ENCODE assay signal across 21 mouse cellular contexts in genomic region chr8:108908540-108908939, GRCm38 (mm10).
DNase-seq lines count a peak whose midpoint lies in the region; ATAC-seq and TF ChIP-seq lines count a peak whose summit lies in the region.
"Had no signal": no experiment of that assay in that cellular context is flagged by ENCODE, and none has a peak within 500 bp of the region (broad histone marks: within the 10 kb centered on the region; RNA-seq: fewer than 3 reads in every experiment).

No protein-coding gene starts in this region.

- WGBS in forebrain, embryonic 16.5 days = 37% methylated on average over 16 of the region's 16 CpGs
- WGBS in hindbrain, embryonic 15.5 days = 37% methylated on average over 16 of the region's 16 CpGs
- 8% methylated on average over 16 of the region's 16 CpGs for WGBS in midbrain, embryonic 14.5 days
- 88% methylated on average over 16 of the region's 16 CpGs for WGBS in limb, embryonic 10.5 days
- WGBS in kidney, embryonic 16.5 days = 89% methylated on average over 16 of the region's 16 CpGs

- no peaks in the 10 kb centered on the region for H3K27me3 ChIP-seq in forebrain, embryonic 16.5 days (replicated peaks; ENCODE audit: control insufficient read depth, insufficient read depth, low read length)
- H3K27me3 ChIP-seq in hindbrain, embryonic 15.5 days = no peaks in the 10 kb centered on the region
- H3K27me3 ChIP-seq in midbrain, embryonic 14.5 days (ENCODE audit: control insufficient read depth, insufficient read depth, low read length) = no peaks in the 10 kb centered on the region
- no peaks in the 10 kb centered on the region for H3K27me3 ChIP-seq in limb, embryonic 10.5 days (ENCODE audit: low read depth, poor library complexity, severe bottlenecking)
- no peaks in the 10 kb centered on the region for H3K27me3 ChIP-seq in kidney, embryonic 16.5 days (ENCODE audit: insufficient read depth, low read length)
- H3K27me3 ChIP-seq: heart, embryonic 15.5 days had no signal

- no peak overlapping the region for H3K4me3 ChIP-seq in forebrain, embryonic 16.5 days (replicated peaks; ENCODE audit: low read length)
- no peak overlapping the region for H3K4me3 ChIP-seq in hindbrain, embryonic 15.5 days
- no peak overlapping the region for H3K4me3 ChIP-seq in midbrain, embryonic 14.5 days (replicated peaks; ENCODE audit: low read depth, low read length)
- H3K4me3 ChIP-seq in limb, embryonic 10.5 days = no peak overlapping the region
- H3K4me3 ChIP-seq in kidney, embryonic 16.5 days (ENCODE audit: low read length) = no peak overlapping the region
- H3K4me3 ChIP-seq: heart, embryonic 15.5 days; megakaryocyte, embryonic 14.5 days; myocyte had no signal

- H3K27ac ChIP-seq in forebrain, embryonic 16.5 days (ENCODE audit: low read length) = peak overlapping the region; percentile 74
- peak overlapping the region; percentile 76 for H3K27ac ChIP-seq in hindbrain, embryonic 15.5 days (replicated peaks)
- H3K27ac ChIP-seq in midbrain, embryonic 14.5 days (replicated peaks; ENCODE audit: low read depth, low read length) = peak overlapping the region; percentile 91
- H3K27ac ChIP-seq in limb, embryonic 10.5 days = no peak overlapping the region
- no peak overlapping the region for H3K27ac ChIP-seq in kidney, embryonic 16.5 days (ENCODE audit: low read length)
- H3K27ac ChIP-seq: heart, embryonic 15.5 days had no signal

- DNase-seq in brain, embryonic 14.5 days (ENCODE audit: low read depth) = peak; percentile 75
- peak; percentile 69 for DNase-seq in midbrain, embryonic 14.5 days
- DNase-seq in limb, embryonic 10.5 days (ENCODE audit: low spot score) = no peak
- DNase-seq in left cerebral cortex, postnatal 25 days (ENCODE audit: low spot score in 2 of 2) = no peak
- no peak for DNase-seq in spleen, postnatal 14 days (ENCODE audit: low spot score in 2 of 2)
- DNase-seq: adrenal gland, postnatal 36 days; cerebellum, adult 2 months; heart, adult 18-20 months; kidney, adult 11 months; kidney, postnatal 10 days; left cerebral cortex, postnatal 4 days; lung, adult 18-20 months; right cerebral cortex, postnatal 4 days; thymus, postnatal 25 days had no signal

- H3K9me3 ChIP-seq in forebrain, embryonic 16.5 days (ENCODE audit: control insufficient read depth, low read length) = no peaks in the 10 kb centered on the region
- no peaks in the 10 kb centered on the region for H3K9me3 ChIP-seq in hindbrain, embryonic 15.5 days
- H3K9me3 ChIP-seq in midbrain, embryonic 14.5 days (ENCODE audit: control insufficient read depth, low read length) = no peaks in the 10 kb centered on the region
- no peaks in the 10 kb centered on the region for H3K9me3 ChIP-seq in limb, embryonic 10.5 days (replicated peaks)
- H3K9me3 ChIP-seq in kidney, embryonic 16.5 days (ENCODE audit: low read length) = no peaks in the 10 kb centered on the region
- H3K9me3 ChIP-seq: heart, embryonic 15.5 days; megakaryocyte, embryonic 14.5 days had no signal

- no peak for TF ChIP-seq POLR2A in brain, embryonic 14.5 days (IDR thresholded peaks at IDR 0.05; ENCODE audit: borderline replicate concordance, extremely low read depth, insufficient read depth, insufficient read length, poor library complexity, severe bottlenecking)

- no peaks in the 10 kb centered on the region for H3K36me3 ChIP-seq in forebrain, embryonic 16.5 days (ENCODE audit: control insufficient read depth, insufficient read depth)
- no peaks in the 10 kb centered on the region for H3K36me3 ChIP-seq in hindbrain, embryonic 15.5 days
- no peaks in the 10 kb centered on the region for H3K36me3 ChIP-seq in midbrain, embryonic 14.5 days (ENCODE audit: control insufficient read depth, insufficient read depth, low read length)
- H3K36me3 ChIP-seq in limb, embryonic 10.5 days = peaks cover 8% of the 10 kb centered on the region; the same call in 1 of the 2 replicates
- no peaks in the 10 kb centered on the region for H3K36me3 ChIP-seq in kidney, embryonic 16.5 days (ENCODE audit: insufficient read depth, low read length)
- H3K36me3 ChIP-seq: G1E; heart, embryonic 15.5 days had no signal

- TF ChIP-seq CTCF in brain, embryonic 14.5 days (IDR thresholded peaks at IDR 0.05; ENCODE audit: borderline replicate concordance, extremely low read depth, insufficient read depth, insufficient read length) = no peak

- H3K4me1 ChIP-seq in forebrain, embryonic 16.5 days (replicated peaks; ENCODE audit: control insufficient read depth, insufficient read depth, low read length) = peaks cover 29% of the 10 kb centered on the region
- peaks cover 57% of the 10 kb centered on the region for H3K4me1 ChIP-seq in hindbrain, embryonic 15.5 days (replicated peaks)
- H3K4me1 ChIP-seq in midbrain, embryonic 14.5 days (ENCODE audit: control insufficient read depth, insufficient read depth, low read length) = peaks cover 59% of the 10 kb centered on the region
- H3K4me1 ChIP-seq in limb, embryonic 10.5 days = peaks cover 64% of the 10 kb centered on the region
- 0 out of 2 replicates have a peak, but pooled peaks cover 10% of the 10 kb centered on the region for H3K4me1 ChIP-seq in kidney, embryonic 16.5 days (ENCODE audit: insufficient read depth, low read length)

- H3K4me2 ChIP-seq in forebrain, embryonic 16.5 days (ENCODE audit: low read length) = 0 out of 2 replicates have a peak overlapping the region, but pooled peaks have one; percentile 4
- H3K4me2 ChIP-seq in hindbrain, embryonic 15.5 days = peak overlapping the region; percentile 24; the same call in 1 of the 2 replicates
- peak overlapping the region; percentile 39 for H3K4me2 ChIP-seq in midbrain, embryonic 14.5 days (ENCODE audit: low read length)
- no peak overlapping the region for H3K4me2 ChIP-seq in kidney, embryonic 16.5 days (replicated peaks; ENCODE audit: low read depth, low read length)
- H3K4me2 ChIP-seq: heart, embryonic 15.5 days had no signal

- peak; percentile 68 for ATAC-seq in forebrain, embryonic 16.5 days
- ATAC-seq in hindbrain, embryonic 15.5 days (ENCODE audit: low FRiP score, low read depth) = no peak
- peak; percentile 46; the same call in 1 of the 2 replicates for ATAC-seq in midbrain, embryonic 14.5 days (ENCODE audit: low FRiP score, low TSS enrichment)
- ATAC-seq in kidney, embryonic 16.5 days (ENCODE audit: low FRiP score, low TSS enrichment) = no peak

- intact Hi-C loops in left cerebral cortex, postnatal 25 days (cut with DNase I) = no loop called here

- H3K9ac ChIP-seq in forebrain, embryonic 16.5 days (replicated peaks; ENCODE audit: low read depth, low read length) = no peak overlapping the region
- H3K9ac ChIP-seq in hindbrain, embryonic 15.5 days = no peak overlapping the region
- H3K9ac ChIP-seq in midbrain, embryonic 14.5 days (replicated peaks; ENCODE audit: low read length) = peak overlapping the region; percentile 24
- no peak overlapping the region for H3K9ac ChIP-seq in kidney, embryonic 16.5 days (replicated peaks; ENCODE audit: low read length)
- H3K9ac ChIP-seq: heart, embryonic 15.5 days had no signal

Comparison
In these comparisons a context has a peak if more than half of its experiments do, and no peak if none do; other contexts are left out.
1. DNase-seq: peak in brain, embryonic 14.5 days (single experiment) and midbrain, embryonic 14.5 days (single experiment); none in limb, embryonic 10.5 days (single experiment), left cerebral cortex, postnatal 25 days (0 of 2) and spleen, postnatal 14 days (0 of 2).
2. ATAC-seq: peak in forebrain, embryonic 16.5 days (single experiment) and midbrain, embryonic 14.5 days (single experiment); none in hindbrain, embryonic 15.5 days (single experiment) and kidney, embryonic 16.5 days (single experiment).
3. H3K27ac ChIP-seq: peak in forebrain, embryonic 16.5 days (single experiment), hindbrain, embryonic 15.5 days (single experiment) and midbrain, embryonic 14.5 days (single experiment); none in limb, embryonic 10.5 days (single experiment) and kidney, embryonic 16.5 days (single experiment).